Mouse (Mus musculus) cerebellum, adult 2 months (tissue): Measurements from ENCODE around the gene Bahd1. TPM values are rescaled to one million over a fixed set of nuclear protein-coding genes. Genes with fewer than 3 reads are reported as not detected.
A peak's percentile ranks its signal among the peaks of the same experiment; 100 is the strongest.

Experiments
- DNase-seq, 2 experiments: peaks; one replicate each; pipeline ENCODE4 v3.0.0; 2021
- H3K27ac ChIP-seq: fragments of 200-500 bp; 2 replicates; pipeline ENCODE4 v1.5.1; 2012; ENCODE audit warnings: low read length, control low read depth, inconsistent platforms; ENCODE audit not compliant: insufficient read depth
- H3K27me3 ChIP-seq: fragments of 200-500 bp; 2 replicates; pipeline ENCODE4 v1.6.1; 2012; ENCODE audit warnings: inconsistent platforms, mild to moderate bottlenecking, low read length, moderate library complexity; ENCODE audit not compliant: control insufficient read depth, insufficient read depth
- H3K4me1 ChIP-seq: fragments of 200-500 bp; 2 replicates; pipeline ENCODE4 v1.6.1; 2011; ENCODE audit warnings: low read length; ENCODE audit not compliant: control insufficient read depth, insufficient read depth
- H3K4me3 ChIP-seq: fragments of 200-500 bp; replicated peaks from 2 replicates; pipeline ENCODE3; 2011; ENCODE audit warnings: mild to moderate bottlenecking, low read depth, low read length, control low read depth; ENCODE audit not compliant: insufficient read depth
- CTCF ChIP-seq: fragments of 200-500 bp; IDR thresholded peaks from 2 replicates; pipeline ENCODE4 v1.5.1; 2011; ENCODE audit warnings: low read depth, mild to moderate bottlenecking, control low read depth, low read length, moderate library complexity, borderline replicate concordance; ENCODE audit not compliant: insufficient read depth
- POLR2A ChIP-seq: fragments of 200-500 bp; IDR thresholded peaks from 2 replicates; pipeline ENCODE4 v1.6.1; 2011; ENCODE audit warnings: low read length, control low read depth, borderline replicate concordance; ENCODE audit not compliant: insufficient read depth
- WGBS: fragments of 180-500 bp; shearing (Covaris S2); methylation state at CpG from one replicate; pipeline ENCODE4 v1.1.7; 2018; 5-methylcytosine and 5-hydroxymethylcytosine counted together
- polyA plus RNA-seq: library from polyadenylated mRNA; depleted of rRNA; stranded (reverse); fragments of >200 nt; gene quantifications from 2 replicates; pipeline ENCODE4 v1.2.3, GENCODE M21; 2012

The Bahd1 gene
- polyA plus RNA-seq, 1 experiment = 16.7 TPM

GRCm38 (mm10) chr2:118873890-118874430 is 26.2 kb upstream of the Bahd1 start:
- no peak overlapping the region for H3K27ac ChIP-seq
- 35% methylated on average over 6 of the region's 6 CpGs for WGBS
- peaks cover 7% of the 10 kb centered on the region; the same call in 1 of the 2 replicates for H3K4me1 ChIP-seq
- H3K27me3 ChIP-seq = no peaks in the 10 kb centered on the region
- peak; percentile 51 to 80 for DNase-seq
- TF ChIP-seq POLR2A = no peak
- no peak for TF ChIP-seq CTCF
- no peak overlapping the region for H3K4me3 ChIP-seq

- WGBS = 93% methylated on average over 8 of the region's 8 CpGs
- Histone ChIP-seq H3K27me3 (no peaks in the 10 kb centered on the region), H3K4me3 (no peak overlapping the region), H3K27ac (no peak overlapping the region), H3K4me1 (peaks cover 7% of the 10 kb centered on the region; the same call in 1 of the 2 replicates)
- TF ChIP-seq CTCF (no peak), POLR2A (no peak)
- DNase-seq = no peak
Observed at GRCm38 (mm10) chr2:118875316-118875715, 24.9 kb upstream of the Bahd1 start.

GRCm38 (mm10) chr2:118876453-118876852 is 23.7 kb upstream of the Bahd1 start:
- Histone ChIP-seq H3K27ac (no peak overlapping the region), H3K4me3 (no peak overlapping the region), H3K27me3 (no peaks in the 10 kb centered on the region), H3K4me1 (peaks cover 7% of the 10 kb centered on the region; the same call in 1 of the 2 replicates)
- WGBS = 94% methylated on average over 9 of the region's 9 CpGs
- TF ChIP-seq POLR2A (no peak), CTCF (no peak)
- DNase-seq = no peak

GRCm38 (mm10) chr2:118881019-118881418 is 19.2 kb upstream of the Bahd1 start:
- no peaks in the 10 kb centered on the region for H3K4me1 ChIP-seq
- TF ChIP-seq POLR2A (no peak), CTCF (no peak)
- no peak overlapping the region for H3K27ac ChIP-seq
- no peak overlapping the region for H3K4me3 ChIP-seq
- 76% methylated on average over 4 of the region's 4 CpGs for WGBS
- DNase-seq = no peak
- no peaks in the 10 kb centered on the region for H3K27me3 ChIP-seq

- Histone ChIP-seq H3K4me1 (no peaks in the 10 kb centered on the region), H3K27me3 (no peaks in the 10 kb centered on the region), H3K27ac (no peak overlapping the region), H3K4me3 (no peak overlapping the region)
- 69% methylated on average over 5 of the region's 5 CpGs for WGBS
- DNase-seq = no peak
- TF ChIP-seq CTCF (no peak), POLR2A (no peak)
Observed at GRCm38 (mm10) chr2:118881956-118882355, 18.2 kb upstream of the Bahd1 start.

- WGBS = 2% methylated on average over 32 of the region's 32 CpGs
- TF ChIP-seq CTCF (peak; percentile 98), POLR2A (no peak)
- no peaks in the 10 kb centered on the region for H3K4me1 ChIP-seq
Observed at GRCm38 (mm10) chr2:118882840-118883679, 17.1 kb upstream of the Bahd1 start.

GRCm38 (mm10) chr2:118887440-118887839 is 12.7 kb upstream of the Bahd1 start:
- no peaks in the 10 kb centered on the region for H3K4me1 ChIP-seq
- DNase-seq = no peak
- WGBS = 75% methylated on average over 13 of the region's 13 CpGs
- no peak overlapping the region for H3K27ac ChIP-seq
- TF ChIP-seq POLR2A (no peak), CTCF (no peak)
- H3K4me3 ChIP-seq = no peak overlapping the region
- no peaks in the 10 kb centered on the region for H3K27me3 ChIP-seq

More at GRCm38 (mm10) chr2:118882840-118883679, 17.1 kb upstream of the Bahd1 start:
- Histone ChIP-seq H3K4me3 (peak overlapping the region; percentile 59), H3K27me3 (no peaks in the 10 kb centered on the region), H3K27ac (no peak overlapping the region)
- peak; percentile 79 to 93 for DNase-seq
